Mouse (Mus musculus) induced T-regulatory cell, adult 2 months (primary cell): Measurements from ENCODE around the gene Man1c1.

ENCODE experiments used
- DNase-seq: peaks from one replicate; pipeline ENCODE4 v3.0.0-alpha.2; 2012; ENCODE audit warnings: low read depth

The Man1c1 gene

GRCm38 (mm10) chr4:134724974-134725373 is 20.9 kb upstream of the Man1c1 start:
- no peak for DNase-seq

GRCm38 (mm10) chr4:134723251-134723650 is 19.2 kb upstream of the Man1c1 start:
- no peak for DNase-seq

- no peak for DNase-seq
These were observed 17.0 kb upstream of the Man1c1 start for GRCm38 (mm10) chr4:134721076-134721475.

- no peak for DNase-seq
These were observed 16.3 kb upstream of the Man1c1 start for GRCm38 (mm10) chr4:134720371-134720770.

- DNase-seq = no peak
These were observed 15.4 kb upstream of the Man1c1 start for GRCm38 (mm10) chr4:134719489-134719888.

- peak; percentile 90 for DNase-seq
These were observed 9.8 kb upstream of the Man1c1 start for GRCm38 (mm10) chr4:134713937-134714336.

- DNase-seq = no peak
These were observed 1.2 kb upstream of the Man1c1 start for GRCm38 (mm10) chr4:134705311-134705710.

- DNase-seq = no peak
These were observed 500 bp upstream of the Man1c1 start for GRCm38 (mm10) chr4:134704590-134704989.

- peak; percentile 64 for DNase-seq
These were observed 882 bp downstream of the Man1c1 start for GRCm38 (mm10) chr4:134702981-134703834.

GRCm38 (mm10) chr4:134701934-134702333 is 2.2 kb downstream of the Man1c1 start:
- DNase-seq = peak; percentile 78

GRCm38 (mm10) chr4:134700911-134701310 is 3.2 kb downstream of the Man1c1 start:
- DNase-seq = no peak

- no peak for DNase-seq
These were observed 10.7 kb downstream of the Man1c1 start for GRCm38 (mm10) chr4:134693202-134693940.

- DNase-seq = no peak
These were observed 11.7 kb downstream of the Man1c1 start for GRCm38 (mm10) chr4:134692388-134692787.

GRCm38 (mm10) chr4:134686022-134686661 is 17.9 kb downstream of the Man1c1 start:
- DNase-seq = no peak

GRCm38 (mm10) chr4:134684637-134685338 is 19.3 kb downstream of the Man1c1 start:
- DNase-seq = peak; percentile 35

- DNase-seq = no peak
These were observed 20.2 kb downstream of the Man1c1 start for GRCm38 (mm10) chr4:134683892-134684291.

GRCm38 (mm10) chr4:134683008-134683407 is 21.1 kb downstream of the Man1c1 start:
- peak; percentile 43 for DNase-seq

GRCm38 (mm10) chr4:134682423-134682822 is 21.7 kb downstream of the Man1c1 start:
- DNase-seq = peak; percentile 12

GRCm38 (mm10) chr4:134681819-134682218 is 22.3 kb downstream of the Man1c1 start:
- DNase-seq = peak; percentile 22

GRCm38 (mm10) chr4:134677556-134678508 is 26.3 kb downstream of the Man1c1 start:
- no peak for DNase-seq

GRCm38 (mm10) chr4:134675800-134676199 is 28.3 kb downstream of the Man1c1 start:
- no peak for DNase-seq
